Mouse (Mus musculus): ENCODE data around the gene Hist2h2ab. TPM values are rescaled to one million over a fixed set of nuclear protein-coding genes. Genes with fewer than 3 reads are reported as not detected.

The Hist2h2ab gene
- polyA plus RNA-seq, 1 experiment from 2014 or later: 1.4 TPM

DNA sequence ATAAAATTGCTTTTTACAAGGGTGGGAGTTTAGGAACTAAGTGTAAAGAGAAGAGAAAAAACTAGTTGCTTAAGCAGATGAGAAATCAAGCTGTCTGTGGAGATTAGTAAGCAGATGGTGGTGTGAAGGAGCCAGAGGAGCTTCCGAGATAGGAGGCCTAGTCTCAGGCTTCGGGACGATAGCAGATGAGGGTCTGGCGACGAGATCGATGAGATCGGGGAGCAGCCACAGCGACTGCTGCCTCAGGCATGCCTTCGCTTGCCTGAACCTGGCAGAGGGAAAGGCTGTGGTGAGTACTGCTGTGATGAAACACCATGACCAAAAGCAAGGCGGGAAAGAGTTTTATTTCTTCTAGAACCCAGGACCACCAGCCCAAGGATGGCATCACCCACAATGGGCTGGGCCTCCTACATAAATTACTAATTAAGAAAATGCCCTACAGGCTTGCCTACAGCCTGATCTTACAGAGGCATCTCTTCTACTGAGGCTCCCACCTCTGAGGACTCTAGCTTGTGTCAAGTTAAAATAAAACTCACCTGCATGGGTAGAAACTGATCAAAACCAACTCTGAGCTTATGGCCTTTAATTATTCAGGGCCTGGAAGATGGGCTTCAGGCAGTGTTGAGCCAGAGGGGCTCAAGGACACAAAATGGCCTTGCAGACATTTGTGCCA, 35.2 kb downstream of the Hist2h2ab start:
- Histone ChIP-seq H3K4me3 (no peak overlapping the region), H3K4me2 (no peak overlapping the region), H3K9ac (no peak overlapping the region), H3K9me3 (no peaks in the 10 kb centered on the region), H3K27me3 (peaks cover 41% of the 10 kb centered on the region), H3K4me1 (0 out of 2 replicates have a peak, but pooled peaks cover 4% of the 10 kb centered on the region), H3K27ac (no peak overlapping the region), H3K36me3 (no peaks in the 10 kb centered on the region)
- 38% methylated on average over 10 of the region's 10 CpGs for WGBS
- no peak for ATAC-seq (ENCODE audit: borderline replicate concordance, extremely low read depth, low FRiP score, low TSS enrichment)

DNA sequence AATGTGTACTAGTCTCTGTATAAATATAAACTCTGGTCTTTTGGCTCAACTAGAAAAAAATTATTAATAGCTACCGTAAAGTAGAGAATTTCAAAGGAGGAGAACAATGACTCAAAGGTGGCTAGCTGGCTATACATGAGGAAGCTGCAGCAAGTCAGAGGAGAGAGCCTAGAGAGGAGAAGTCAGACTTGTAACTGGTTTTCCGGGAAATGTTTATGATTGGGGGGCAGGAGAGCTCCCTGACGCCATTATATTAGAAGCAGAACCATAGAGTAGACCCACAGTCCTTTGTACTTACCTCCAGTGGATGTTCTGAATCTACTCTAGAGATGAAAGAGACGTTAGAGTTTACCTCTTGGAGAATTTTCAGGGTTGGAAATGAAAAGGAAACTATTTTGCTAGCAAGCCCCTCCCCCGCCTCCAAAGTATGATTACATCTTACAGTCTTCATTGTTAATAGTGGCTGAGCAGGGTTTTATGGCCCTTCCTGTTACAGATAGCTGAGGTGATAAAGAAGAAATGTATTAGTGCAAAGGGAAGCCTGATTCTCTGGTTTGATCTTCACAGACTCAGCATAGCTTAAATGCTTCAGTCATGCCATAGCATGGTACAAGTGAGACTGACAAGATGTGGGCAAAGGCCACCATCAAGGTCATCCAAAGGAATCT, 36.4 kb downstream of the Hist2h2ab start:
- Histone ChIP-seq H3K9ac (no peak overlapping the region), H3K36me3 (no peaks in the 10 kb centered on the region), H3K4me2 (no peak overlapping the region), H3K4me3 (no peak overlapping the region), H3K27ac (no peak overlapping the region), H3K9me3 (no peaks in the 10 kb centered on the region), H3K4me1 (0 out of 2 replicates have a peak, but pooled peaks cover 4% of the 10 kb centered on the region), H3K27me3 (peaks cover 41% of the 10 kb centered on the region)
- WGBS: 54% methylated on average over 5 of the region's 5 CpGs
- no peak for ATAC-seq (ENCODE audit: borderline replicate concordance, extremely low read depth, low FRiP score, low TSS enrichment)

DNA sequence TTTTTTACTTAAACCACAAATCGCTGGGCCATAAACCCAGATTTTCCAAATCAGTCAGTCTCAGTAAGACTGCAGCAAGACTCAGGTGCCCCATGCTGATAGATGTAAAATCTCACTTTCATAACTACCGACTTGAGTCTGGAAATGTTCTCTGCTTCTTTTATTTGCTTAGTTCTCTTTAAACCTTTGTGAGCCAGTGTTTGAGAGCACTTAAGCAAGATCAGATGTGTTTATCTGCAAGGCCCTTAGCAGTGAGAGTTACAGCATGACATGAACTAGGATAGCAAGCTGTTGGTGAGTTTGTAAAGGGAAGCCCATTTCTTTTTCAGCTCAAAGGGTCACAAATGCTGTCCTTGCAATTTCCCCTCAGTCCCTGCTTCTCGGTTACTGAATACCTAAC, 37.5 kb downstream of the Hist2h2ab start:
- WGBS: 52% methylated on average over 3 of the region's 3 CpGs
- H3K9me3 ChIP-seq: no peaks in the 10 kb centered on the region
- no peak overlapping the region for H3K4me3 ChIP-seq
- H3K4me1 ChIP-seq: peaks cover 11% of the 10 kb centered on the region
- no peak overlapping the region for H3K27ac ChIP-seq
- no peak overlapping the region for H3K9ac ChIP-seq
- no peak overlapping the region for H3K4me2 ChIP-seq
- ATAC-seq (ENCODE audit: borderline replicate concordance, extremely low read depth, low FRiP score, low TSS enrichment): no peak
- no peaks in the 10 kb centered on the region for H3K36me3 ChIP-seq
- H3K27me3 ChIP-seq: peaks cover 40% of the 10 kb centered on the region

- Histone ChIP-seq H3K4me3 (no peak overlapping the region), H3K36me3 (no peaks in the 10 kb centered on the region), H3K4me1 (peaks cover 24% of the 10 kb centered on the region), H3K27ac (no peak overlapping the region), H3K9me3 (no peaks in the 10 kb centered on the region), H3K4me2 (no peak overlapping the region), H3K9ac (no peak overlapping the region), H3K27me3 (peaks cover 16% of the 10 kb centered on the region)
- WGBS: 89% methylated on average over 5 of the region's 5 CpGs
- ATAC-seq (ENCODE audit: borderline replicate concordance, extremely low read depth, low FRiP score, low TSS enrichment): no peak
These were observed 40.6 kb downstream of the Hist2h2ab start for GRCm38 (mm10) chr3:96260220-96260619.

DNA sequence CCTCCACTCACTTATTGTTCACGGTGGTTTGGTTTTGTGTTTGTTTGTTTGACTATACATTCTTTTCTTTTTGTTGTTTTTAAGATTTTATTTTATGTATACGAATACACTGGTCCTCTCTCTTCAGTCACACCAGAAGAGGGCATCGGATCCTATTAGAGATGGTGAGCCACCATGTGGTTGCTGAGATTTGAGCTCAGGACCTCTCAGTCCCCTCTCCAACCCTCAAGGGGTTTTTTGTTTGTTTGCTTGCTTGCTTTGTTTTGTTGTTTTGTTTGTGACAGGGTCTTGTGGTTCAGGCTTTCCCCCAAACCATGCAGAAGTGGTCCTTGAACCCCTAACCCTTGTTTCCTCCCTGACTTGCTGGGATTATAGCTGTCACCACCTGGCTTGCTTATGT, 42.0 kb downstream of the Hist2h2ab start:
- Histone ChIP-seq H3K9ac (0 out of 2 replicates have a peak overlapping the region, but pooled peaks have one; percentile 68), H3K36me3 (no peaks in the 10 kb centered on the region), H3K4me2 (peak overlapping the region; percentile 75), H3K4me3 (peak overlapping the region; percentile 53), H3K27me3 (peaks cover 11% of the 10 kb centered on the region), H3K9me3 (no peaks in the 10 kb centered on the region), H3K27ac (peak overlapping the region; percentile 98), H3K4me1 (peaks cover 20% of the 10 kb centered on the region)
- no peak for ATAC-seq (ENCODE audit: borderline replicate concordance, extremely low read depth, low FRiP score, low TSS enrichment)
- WGBS: 49% methylated on average over 3 of the region's 3 CpGs

DNA sequence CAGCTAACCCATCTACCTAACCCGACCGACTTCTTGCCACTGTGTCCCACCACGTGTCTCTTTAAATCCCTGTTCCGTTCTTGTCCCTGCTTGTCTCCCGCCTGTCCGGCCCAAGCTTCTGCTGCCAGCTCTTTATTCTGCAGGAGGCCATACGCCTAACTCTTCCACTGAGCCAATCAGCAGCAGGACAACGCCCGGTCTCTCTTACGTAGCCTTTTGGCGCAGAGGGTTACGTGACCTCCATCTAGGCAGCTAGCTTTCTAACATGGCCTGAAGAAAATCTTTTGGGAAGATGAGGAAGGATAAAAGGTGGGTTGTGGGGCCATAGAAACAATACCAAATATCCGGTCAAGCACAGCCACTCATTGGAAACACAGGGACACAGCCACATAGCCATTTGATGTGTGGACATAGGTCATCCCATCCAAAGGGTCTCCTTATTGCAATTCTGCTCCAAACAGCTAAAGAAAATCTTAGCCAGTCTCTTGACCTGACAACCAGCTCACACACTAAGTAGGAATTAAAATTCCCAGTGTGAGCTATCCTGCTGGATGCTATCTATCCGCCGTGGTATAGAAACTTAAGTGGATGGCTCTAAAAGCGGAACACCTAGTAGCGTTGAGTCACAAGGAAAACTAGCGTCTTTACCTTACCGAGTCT, 42.7 kb downstream of the Hist2h2ab start:
- Histone ChIP-seq H3K36me3 (no peaks in the 10 kb centered on the region), H3K4me1 (peaks cover 23% of the 10 kb centered on the region), H3K27ac (peak overlapping the region; percentile 98), H3K4me3 (peak overlapping the region; percentile 53), H3K9me3 (no peaks in the 10 kb centered on the region), H3K9ac (peak overlapping the region; percentile 68), H3K4me2 (peak overlapping the region; percentile 75), H3K27me3 (peaks cover 11% of the 10 kb centered on the region)
- peak; percentile 84 for ATAC-seq (ENCODE audit: borderline replicate concordance, extremely low read depth, low FRiP score, low TSS enrichment)
- WGBS: under 1% methylated on average over 19 of the region's 19 CpGs

DNA sequence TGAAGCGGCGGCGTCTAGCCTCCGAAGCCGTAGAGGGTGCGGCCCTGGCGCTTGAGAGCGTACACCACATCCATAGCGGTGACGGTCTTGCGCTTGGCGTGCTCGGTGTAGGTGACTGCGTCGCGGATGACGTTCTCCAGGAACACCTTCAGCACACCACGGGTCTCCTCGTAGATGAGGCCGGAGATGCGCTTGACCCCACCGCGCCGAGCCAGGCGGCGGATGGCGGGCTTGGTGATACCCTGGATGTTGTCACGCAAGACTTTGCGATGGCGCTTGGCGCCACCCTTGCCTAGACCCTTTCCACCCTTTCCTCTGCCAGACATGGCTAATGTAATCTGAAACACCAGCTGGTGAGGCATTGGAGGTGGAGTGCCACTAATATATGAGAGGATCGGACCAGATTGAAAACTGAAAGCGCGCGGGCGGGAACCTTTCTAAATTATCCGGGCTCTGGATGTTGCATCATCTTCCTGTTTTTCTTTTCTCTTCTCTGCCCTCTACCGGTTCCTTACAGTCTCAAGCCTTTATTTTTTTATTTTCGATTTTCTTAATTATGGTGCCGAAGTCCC, 43.4 kb downstream of the Hist2h2ab start, which contains the start of gene Hist2h4:
Gene Hist2h4 (minus strand): TSS at position 333 of the 572 bp plus-strand sequence.
- under 1% methylated on average over 40 of the region's 40 CpGs for WGBS
- Histone ChIP-seq H3K4me3 (peak within 1 kb of the TSS; percentile 53), H3K4me1 (peaks cover 29% of the 10 kb centered on the region), H3K36me3 (no peaks in the 10 kb centered on the region), H3K9ac (peak within 1 kb of the TSS; percentile 68), H3K27ac (peak within 1 kb of the TSS; percentile 98), H3K4me2 (peak within 1 kb of the TSS; percentile 75), H3K27me3 (peaks cover 11% of the 10 kb centered on the region), H3K9me3 (no peaks in the 10 kb centered on the region)
- ATAC-seq (ENCODE audit: borderline replicate concordance, extremely low read depth, low FRiP score, low TSS enrichment): peak; percentile 87

GRCm38 (mm10) chr3:96263558-96264403, 44.1 kb downstream of the Hist2h2ab start:
- Histone ChIP-seq H3K9me3 (no peaks in the 10 kb centered on the region), H3K4me1 (peaks cover 29% of the 10 kb centered on the region), H3K9ac (peak overlapping the region; percentile 68), H3K36me3 (no peaks in the 10 kb centered on the region), H3K27ac (peak overlapping the region; percentile 98), H3K4me2 (peak overlapping the region; percentile 75), H3K4me3 (peak overlapping the region; percentile 53), H3K27me3 (peaks cover 7% of the 10 kb centered on the region)
- ATAC-seq (ENCODE audit: borderline replicate concordance, extremely low read depth, low FRiP score, low TSS enrichment): peak; percentile 25; the same call in 1 of the 2 replicates
- WGBS: 6% methylated on average over 27 of the region's 27 CpGs

DNA sequence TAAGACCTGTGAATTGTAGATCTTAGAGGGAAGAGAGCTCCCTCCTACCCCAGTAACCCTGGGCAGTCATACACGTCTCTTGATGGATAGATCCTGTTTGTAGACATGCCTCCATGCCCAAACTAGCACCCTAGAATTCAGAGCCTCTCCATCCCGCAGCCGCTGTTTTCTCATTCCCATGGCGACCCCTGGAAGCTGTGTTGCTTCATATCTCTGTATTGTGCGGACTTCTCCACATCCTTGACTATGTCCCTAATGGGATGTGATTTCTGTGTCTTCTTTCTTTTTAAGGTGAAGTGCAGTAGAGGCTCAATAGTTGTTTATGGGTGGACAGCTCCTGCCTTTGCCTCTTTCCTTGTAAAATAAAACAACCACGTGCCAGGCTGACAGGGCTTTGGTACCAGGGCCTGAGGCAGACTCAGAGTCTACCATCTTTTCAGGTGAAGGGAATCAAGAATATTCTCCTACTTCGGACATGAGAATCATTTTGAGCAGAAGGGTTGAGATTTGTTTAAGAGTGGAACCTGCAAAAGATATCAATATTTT, 44.8 kb downstream of the Hist2h2ab start:
- peak overlapping the region; percentile 68; the same call in 1 of the 2 replicates for H3K9ac ChIP-seq
- 61% methylated on average over 7 of the region's 7 CpGs for WGBS
- no peaks in the 10 kb centered on the region for H3K9me3 ChIP-seq
- peak overlapping the region; percentile 75 for H3K4me2 ChIP-seq
- H3K27ac ChIP-seq: peak overlapping the region; percentile 98
- peak overlapping the region; percentile 53; the same call in 1 of the 2 replicates for H3K4me3 ChIP-seq
- no peaks in the 10 kb centered on the region for H3K36me3 ChIP-seq
- peaks cover 5% of the 10 kb centered on the region; the same call in 1 of the 2 replicates for H3K27me3 ChIP-seq
- peaks cover 29% of the 10 kb centered on the region for H3K4me1 ChIP-seq
- ATAC-seq (ENCODE audit: borderline replicate concordance, extremely low read depth, low FRiP score, low TSS enrichment): no peak

DNA sequence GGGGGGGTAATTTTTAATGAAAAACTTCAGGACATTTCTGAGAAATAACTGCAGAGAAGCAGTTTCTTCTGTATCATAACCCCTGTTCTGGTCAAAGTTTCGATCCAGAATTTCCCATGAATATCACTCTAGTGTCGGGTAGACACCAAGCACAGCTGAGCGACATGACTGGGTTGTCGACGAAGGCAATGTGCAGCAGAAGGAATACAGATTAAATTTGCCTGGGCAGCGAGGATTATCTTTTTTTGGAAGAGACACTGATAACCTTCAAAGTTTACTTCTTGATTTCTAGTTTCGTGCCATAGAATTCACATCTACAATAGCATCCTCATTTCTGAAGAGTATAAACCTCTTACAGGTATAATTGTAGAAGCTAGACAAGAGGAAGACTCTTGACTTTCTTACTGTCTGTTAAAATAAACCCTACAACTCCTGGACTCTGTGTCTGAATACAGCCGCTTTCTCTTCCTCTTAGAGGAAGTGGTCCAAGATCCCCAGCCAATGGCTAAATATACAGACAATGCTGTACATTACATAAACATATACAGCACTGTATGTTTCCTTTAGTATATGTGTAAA, 46.6 kb downstream of the Hist2h2ab start:
- WGBS: 81% methylated on average over 8 of the region's 8 CpGs
- ATAC-seq (ENCODE audit: borderline replicate concordance, extremely low read depth, low FRiP score, low TSS enrichment): no peak
- Histone ChIP-seq H3K27me3 (no peaks in the 10 kb centered on the region), H3K4me1 (peaks cover 29% of the 10 kb centered on the region), H3K4me3 (no peak overlapping the region), H3K27ac (peak overlapping the region; percentile 19; the same call in 1 of the 2 replicates), H3K9ac (no peak overlapping the region), H3K9me3 (no peaks in the 10 kb centered on the region), H3K4me2 (no peak overlapping the region), H3K36me3 (no peaks in the 10 kb centered on the region)

Measured in lung, embryonic 15.5 days (tissue).